Mouse (Mus musculus) stomach, embryonic 15.5 days (tissue): ENCODE results near the gene Selenov. TPM values are rescaled to one million over a fixed set of nuclear protein-coding genes. Genes with fewer than 3 reads are reported as not detected.

Experiments used
- ATAC-seq: fragments of 200-750 bp; cut with Nextera tagmentation; 2 replicates; pipeline ENCODE4 v1.8.0; 2017; ENCODE audit warnings: low read depth, moderate number of reproducible peaks, moderate TSS enrichment; ENCODE audit not compliant: insufficient read depth, low FRiP score
- H3K27ac ChIP-seq: fragments of 300-500 bp; sonication (generic); 2 replicates; pipeline ENCODE4 v1.5.1; 2015; ENCODE audit warnings: mild to moderate bottlenecking, inconsistent platforms
- H3K27me3 ChIP-seq: fragments of 300-500 bp; sonication (generic); replicated peaks from 2 replicates; pipeline ENCODE4 v1.6.1; 2015; ENCODE audit warnings: inconsistent platforms
- H3K36me3 ChIP-seq: fragments of 300-500 bp; sonication (generic); 2 replicates; pipeline ENCODE4 v1.6.1; 2015; ENCODE audit warnings: inconsistent platforms
- H3K4me1 ChIP-seq: fragments of 300-500 bp; sonication (generic); 2 replicates; pipeline ENCODE4 v1.6.1; 2015; ENCODE audit warnings: inconsistent platforms
- H3K4me2 ChIP-seq: fragments of 300-500 bp; sonication (generic); 2 replicates; pipeline ENCODE4 v1.6.1; 2015; ENCODE audit warnings: mild to moderate bottlenecking, inconsistent platforms
- H3K4me3 ChIP-seq: fragments of 300-500 bp; sonication (generic); replicated peaks from 2 replicates; pipeline ENCODE4 v1.5.1; 2015; ENCODE audit warnings: inconsistent platforms
- H3K9ac ChIP-seq: fragments of 300-500 bp; sonication (generic); 2 replicates; pipeline ENCODE4 v1.6.1; 2015; ENCODE audit warnings: inconsistent platforms
- H3K9me3 ChIP-seq: fragments of 300-500 bp; sonication (generic); 2 replicates; pipeline ENCODE4 v1.6.1; 2016; ENCODE audit warnings: inconsistent platforms
- WGBS: fragments of 180-500 bp; shearing (Covaris S2); methylation state at CpG from one replicate; pipeline ENCODE4 v1.1.7; 2015; 5-methylcytosine and 5-hydroxymethylcytosine counted together
- polyA plus RNA-seq: library from polyadenylated mRNA; unstranded; fragments of >200 nt; fragmentation: Nextera tagmentation; extraction: Ambion mirVana; gene quantifications from 2 replicates; pipeline ENCODE4 v1.2.1, GENCODE M21; 2015

Gene Selenov
- polyA plus RNA-seq, 1 experiment from 2014 or later, result 0.30 TPM

DNA sequence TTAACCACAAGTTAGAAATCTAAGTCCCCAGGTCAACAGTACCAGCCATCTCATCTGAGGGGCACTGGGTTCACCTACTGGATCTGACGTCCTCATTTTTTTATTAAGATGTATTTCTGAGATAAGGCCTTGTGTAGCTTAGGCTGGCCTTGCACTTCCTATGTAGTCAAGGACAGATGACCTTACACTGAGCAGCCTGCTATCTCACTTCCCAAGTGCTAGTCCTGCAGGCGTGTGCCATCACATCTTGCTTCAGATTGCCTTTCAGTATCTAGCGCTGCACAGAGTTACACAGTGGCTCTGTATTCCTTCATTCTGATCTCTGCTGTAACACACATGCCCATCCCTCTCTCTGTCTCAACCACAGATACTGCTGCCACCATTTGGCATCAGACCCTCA lies 27.1 kb upstream of the Selenov start:
- 81% methylated on average over 3 of the region's 3 CpGs for WGBS
- Histone ChIP-seq H3K9me3 (no peaks in the 10 kb centered on the region), H3K27ac (no peak overlapping the region), H3K27me3 (no peaks in the 10 kb centered on the region), H3K4me3 (no peak overlapping the region), H3K4me1 (no peaks in the 10 kb centered on the region), H3K4me2 (no peak overlapping the region), H3K36me3 (peaks cover 86% of the 10 kb centered on the region), H3K9ac (no peak overlapping the region)
- no peak for ATAC-seq

DNA sequence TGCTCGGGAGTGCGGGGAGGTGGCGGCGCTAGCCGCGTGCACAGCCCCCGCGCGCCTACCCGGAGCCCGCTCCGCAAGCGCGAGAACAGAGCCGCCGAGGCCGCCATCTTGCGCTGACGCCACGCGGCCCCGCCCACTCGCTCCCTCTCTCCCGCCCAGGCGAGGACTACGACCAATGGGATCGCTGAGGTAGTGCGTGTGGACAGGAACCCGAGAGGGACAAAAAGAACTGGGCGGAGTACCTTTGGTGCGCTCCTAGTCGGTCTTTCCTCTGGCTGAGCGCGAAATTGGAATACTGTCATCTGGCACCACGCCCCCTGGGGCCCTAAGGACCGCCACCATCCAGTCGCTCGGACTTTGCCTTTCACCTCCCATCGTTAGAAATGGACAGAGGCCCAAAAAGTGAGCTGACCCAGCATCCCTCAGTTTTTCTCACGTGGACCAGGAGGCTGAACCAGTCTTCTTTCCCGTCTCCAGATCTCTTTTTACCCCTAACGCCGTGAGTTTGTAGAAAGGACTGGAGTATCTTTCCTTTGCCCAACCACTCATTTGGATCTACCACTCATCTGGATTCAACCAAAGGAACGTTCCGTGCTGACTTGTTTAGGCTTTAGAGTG lies 21.0 kb upstream of the Selenov start, which contains the start of gene Timm50:
Timm50 (minus strand) TSS at position 147 of the 618 bp plus-strand sequence.
- ATAC-seq, result peak; percentile 98
- Histone ChIP-seq H3K4me3 (peak within 1 kb of the TSS; percentile 98), H3K9me3 (no peaks in the 10 kb centered on the region), H3K4me2 (peak within 1 kb of the TSS; percentile 86), H3K27ac (peak within 1 kb of the TSS; percentile 69), H3K36me3 (peaks cover 51% of the 10 kb centered on the region), H3K4me1 (peaks cover 8% of the 10 kb centered on the region), H3K27me3 (no peaks in the 10 kb centered on the region), H3K9ac (peak within 1 kb of the TSS; percentile 92)
- under 1% methylated on average over 45 of the region's 45 CpGs for WGBS

DNA sequence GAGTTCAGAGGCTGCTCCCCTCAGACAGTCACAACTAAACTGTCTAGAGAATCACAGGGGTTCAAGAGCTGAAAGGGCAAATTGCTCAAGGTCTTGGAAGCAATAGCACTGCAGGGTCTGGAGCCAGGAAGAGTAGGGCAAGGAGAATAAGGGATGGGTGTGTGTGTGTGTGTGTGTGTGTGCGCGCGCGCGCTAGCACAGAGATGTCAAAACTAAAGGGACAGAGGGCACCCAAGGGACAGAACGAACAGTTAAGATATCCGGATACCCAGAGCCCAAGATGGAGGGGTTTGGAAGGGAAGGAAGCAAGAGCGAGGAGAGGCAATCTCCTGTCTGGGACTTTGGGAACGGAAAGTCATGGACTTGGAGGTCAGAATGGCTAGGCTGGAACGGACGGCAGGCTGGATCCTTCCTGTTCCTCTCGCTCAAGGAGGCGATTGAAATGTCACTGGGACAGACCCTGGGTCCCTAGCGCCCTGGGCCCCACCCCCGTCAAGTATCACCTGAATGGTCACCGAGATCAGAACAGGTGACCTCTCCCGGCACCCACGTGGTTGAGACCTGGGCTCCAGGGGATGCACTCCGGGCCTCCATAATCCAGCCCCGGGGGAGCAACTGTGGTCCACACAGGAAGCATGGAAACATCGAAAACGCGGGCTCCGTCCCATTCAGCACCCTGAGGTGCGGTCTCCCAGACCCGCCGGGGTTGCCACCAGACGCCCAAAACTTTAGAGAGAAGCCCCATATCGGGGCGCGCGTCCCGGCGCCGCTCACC lies 20.4 kb upstream of the Selenov start:
- Histone ChIP-seq H3K27ac (peak overlapping the region; percentile 69), H3K36me3 (peaks cover 49% of the 10 kb centered on the region), H3K9ac (peak overlapping the region; percentile 92), H3K4me1 (peaks cover 8% of the 10 kb centered on the region), H3K4me2 (peak overlapping the region; percentile 86), H3K9me3 (no peaks in the 10 kb centered on the region), H3K4me3 (peak overlapping the region; percentile 98), H3K27me3 (no peaks in the 10 kb centered on the region)
- 5% methylated on average over 35 of the region's 35 CpGs for WGBS
- ATAC-seq, result peak; percentile 39

GRCm38 (mm10) chr7:28309737-28310136 lies 18.8 kb upstream of the Selenov start:
- H3K27ac ChIP-seq, result no peak overlapping the region
- H3K27me3 ChIP-seq, result no peaks in the 10 kb centered on the region
- ATAC-seq, result no peak
- peaks cover 49% of the 10 kb centered on the region for H3K36me3 ChIP-seq
- H3K9me3 ChIP-seq, result no peaks in the 10 kb centered on the region
- no peak overlapping the region for H3K4me3 ChIP-seq
- no peak overlapping the region for H3K9ac ChIP-seq
- H3K4me2 ChIP-seq, result no peak overlapping the region
- WGBS, result 55% methylated on average over 9 of the region's 9 CpGs
- H3K4me1 ChIP-seq, result peaks cover 8% of the 10 kb centered on the region

DNA sequence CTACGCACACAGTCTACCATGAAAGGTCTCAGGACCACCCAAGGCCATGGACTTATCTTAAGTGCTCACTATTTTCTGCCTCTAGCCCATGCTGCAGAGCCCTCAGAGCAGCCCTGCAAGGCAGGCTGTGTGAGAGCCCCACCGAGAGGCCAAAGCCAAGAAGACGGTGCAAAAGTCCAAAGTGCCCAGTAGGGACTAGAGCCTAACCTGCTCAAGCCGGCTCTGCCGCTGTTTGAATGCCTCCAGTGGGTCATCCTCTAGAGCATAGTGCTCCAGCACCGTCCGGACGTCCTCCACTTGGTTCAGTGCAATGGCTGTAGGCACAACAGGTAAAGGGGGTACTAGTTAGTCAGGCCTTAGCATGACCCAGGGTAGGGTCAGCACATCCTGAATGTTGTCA lies 15.2 kb upstream of the Selenov start:
- H3K27me3 ChIP-seq, result peaks cover 10% of the 10 kb centered on the region
- H3K4me3 ChIP-seq, result no peak overlapping the region
- H3K4me2 ChIP-seq, result no peak overlapping the region
- ATAC-seq, result no peak
- H3K36me3 ChIP-seq, result peaks cover 45% of the 10 kb centered on the region
- no peaks in the 10 kb centered on the region for H3K9me3 ChIP-seq
- H3K9ac ChIP-seq, result no peak overlapping the region
- H3K27ac ChIP-seq, result no peak overlapping the region
- peaks cover 19% of the 10 kb centered on the region for H3K4me1 ChIP-seq
- WGBS, result 91% methylated on average over 8 of the region's 8 CpGs

DNA sequence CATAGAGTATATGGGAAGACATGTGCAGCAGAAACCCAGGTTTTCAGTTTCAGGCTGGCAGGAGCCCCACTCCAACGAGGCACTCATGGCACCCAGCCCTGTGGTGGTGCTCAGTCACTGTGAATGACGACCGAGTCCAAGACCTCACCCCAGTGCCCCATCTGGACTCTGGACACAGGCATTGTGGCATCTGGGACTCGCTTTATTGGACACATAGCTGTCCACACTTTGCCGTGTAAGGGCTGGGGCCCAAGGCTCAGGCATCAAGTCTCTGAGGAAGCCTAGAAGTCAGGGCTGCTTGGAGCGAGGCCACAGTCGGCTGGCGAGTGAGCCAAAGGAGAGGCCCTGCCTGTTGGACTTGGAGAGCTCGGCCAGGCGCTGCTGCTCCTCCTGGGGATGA lies 14.7 kb upstream of the Selenov start:
- H3K4me2 ChIP-seq, result no peak overlapping the region
- H3K36me3 ChIP-seq, result peaks cover 45% of the 10 kb centered on the region
- H3K9me3 ChIP-seq, result no peaks in the 10 kb centered on the region
- no peak overlapping the region for H3K4me3 ChIP-seq
- WGBS, result 90% methylated on average over 10 of the region's 10 CpGs
- peaks cover 14% of the 10 kb centered on the region; the same call in 1 of the 2 replicates for H3K4me1 ChIP-seq
- no peak for ATAC-seq
- no peak overlapping the region for H3K9ac ChIP-seq
- H3K27me3 ChIP-seq, result peaks cover 16% of the 10 kb centered on the region
- no peak overlapping the region for H3K27ac ChIP-seq

DNA sequence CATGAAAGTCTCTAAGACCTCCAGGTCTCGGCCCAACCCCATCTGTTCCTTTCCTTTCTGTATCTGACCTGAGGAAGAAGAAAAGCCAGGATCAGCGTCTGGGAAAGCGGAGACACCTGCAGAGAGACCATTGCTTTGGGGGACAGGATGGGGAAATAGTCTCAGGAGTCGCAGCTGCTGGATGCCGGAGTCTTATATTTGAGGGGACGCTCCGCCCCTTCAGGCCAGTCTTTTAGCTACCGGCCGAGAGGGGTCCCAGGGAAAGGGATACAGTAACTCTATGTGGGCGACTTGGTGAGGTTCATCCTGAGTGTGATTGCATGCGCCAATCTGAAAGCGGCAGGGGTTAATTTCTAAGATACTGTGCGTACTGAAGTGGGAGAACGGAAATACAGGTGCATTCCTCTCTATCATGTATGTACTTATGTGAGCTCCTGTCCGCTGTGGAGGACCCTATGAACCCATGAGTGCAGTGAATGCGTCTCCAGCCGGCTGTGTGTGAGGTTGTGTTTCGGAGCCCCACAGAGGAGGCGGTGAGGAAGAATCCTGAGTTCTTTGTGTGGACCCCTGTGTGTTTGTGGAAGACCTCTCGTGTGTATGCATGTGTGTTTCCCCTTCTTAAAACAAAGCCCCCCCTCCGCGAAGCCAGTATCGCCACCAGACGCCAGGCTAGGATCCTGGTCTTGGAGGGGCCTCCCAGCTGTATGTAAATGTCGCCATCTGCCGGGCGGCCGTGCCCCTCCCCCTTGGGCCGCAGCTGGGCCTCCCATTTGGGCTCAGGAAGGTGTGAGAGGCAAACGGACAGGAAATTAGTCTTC lies 10.8 kb upstream of the Selenov start, which contains the start of gene Dll3:
Dll3 (minus strand) TSS at position 623 of the 818 bp plus-strand sequence.
- Histone ChIP-seq H3K27ac (no peak within 1 kb of the TSS), H3K4me3 (peak within 1 kb of the TSS; percentile 24), H3K36me3 (peaks cover 19% of the 10 kb centered on the region), H3K4me1 (peaks cover 20% of the 10 kb centered on the region; the same call in 1 of the 2 replicates), H3K27me3 (peaks cover 47% of the 10 kb centered on the region), H3K9me3 (no peaks in the 10 kb centered on the region), H3K4me2 (peak within 1 kb of the TSS; percentile 61), H3K9ac (no peak within 1 kb of the TSS)
- 2% methylated on average over 30 of the region's 30 CpGs for WGBS
- ATAC-seq, result 0 out of 2 replicates have a peak, but pooled peaks have one; percentile 30

- Histone ChIP-seq H3K9ac (no peak overlapping the region), H3K36me3 (no peaks in the 10 kb centered on the region), H3K27ac (no peak overlapping the region), H3K4me1 (peaks cover 24% of the 10 kb centered on the region; the same call in 1 of the 2 replicates), H3K27me3 (peaks cover 65% of the 10 kb centered on the region), H3K9me3 (no peaks in the 10 kb centered on the region), H3K4me2 (peak overlapping the region; percentile 33), H3K4me3 (0 out of 2 replicates have a peak overlapping the region, but pooled peaks have one; percentile 13)
- 21% methylated on average over 43 of the region's 43 CpGs for WGBS
- no peak for ATAC-seq
Measured at GRCm38 (mm10) chr7:28298837-28299625, 8.0 kb upstream of the Selenov start.

DNA sequence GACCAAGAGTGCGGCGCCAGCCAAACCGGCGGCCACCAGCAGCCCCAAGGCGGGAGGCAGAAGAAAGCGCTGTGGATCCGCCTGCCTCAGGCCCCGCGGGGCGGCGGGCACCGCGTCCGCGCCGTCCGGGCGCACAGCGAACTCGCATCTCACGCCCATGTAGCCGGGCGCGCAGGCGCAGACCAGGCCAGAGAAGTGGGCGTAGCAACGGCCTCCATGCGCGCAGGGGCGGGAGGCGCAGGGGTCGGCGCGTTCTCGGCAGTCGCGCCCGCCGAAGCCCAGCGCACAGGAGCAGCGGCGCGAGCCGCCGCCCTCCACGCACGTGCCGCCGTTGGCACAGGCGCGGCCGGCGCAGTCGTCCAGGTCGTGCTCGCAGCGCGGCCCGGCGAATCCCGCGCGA lies 3.5 kb upstream of the Selenov start:
- Histone ChIP-seq H3K9me3 (no peaks in the 10 kb centered on the region), H3K4me2 (peak overlapping the region; percentile 80), H3K27ac (no peak overlapping the region), H3K36me3 (no peaks in the 10 kb centered on the region), H3K9ac (no peak overlapping the region; the same call in 1 of the 2 replicates), H3K4me1 (peaks cover 21% of the 10 kb centered on the region), H3K27me3 (peaks cover 79% of the 10 kb centered on the region), H3K4me3 (peak overlapping the region; percentile 47)
- 4% methylated on average over 63 of the region's 63 CpGs for WGBS
- ATAC-seq, result peak; percentile 56

GRCm38 (mm10) chr7:28290165-28290564 lies 821 bp downstream of the Selenov start:
- ATAC-seq, result no peak
- H3K9ac ChIP-seq, result no peak overlapping the region
- 2% methylated on average over 18 of the region's 18 CpGs for WGBS
- peak overlapping the region; percentile 30 for H3K4me3 ChIP-seq
- H3K9me3 ChIP-seq, result no peaks in the 10 kb centered on the region
- H3K4me1 ChIP-seq, result peaks cover 15% of the 10 kb centered on the region
- peak overlapping the region; percentile 65 for H3K4me2 ChIP-seq
- no peaks in the 10 kb centered on the region for H3K36me3 ChIP-seq
- H3K27me3 ChIP-seq, result peaks cover 61% of the 10 kb centered on the region
- no peak overlapping the region for H3K27ac ChIP-seq

GRCm38 (mm10) chr7:28280630-28281029 lies 10.4 kb downstream of the Selenov start:
- WGBS, result 69% methylated on average over 7 of the region's 7 CpGs
- Histone ChIP-seq H3K27me3 (no peaks in the 10 kb centered on the region), H3K9ac (no peak overlapping the region), H3K4me3 (no peak overlapping the region), H3K4me1 (peaks cover 7% of the 10 kb centered on the region), H3K4me2 (no peak overlapping the region), H3K27ac (no peak overlapping the region), H3K9me3 (no peaks in the 10 kb centered on the region), H3K36me3 (no peaks in the 10 kb centered on the region)
- ATAC-seq, result no peak
